Mouse (Mus musculus) thymus, adult 2 months (tissue): ENCODE results near the gene Tm2d1.

Experiments
- CTCF ChIP-seq: fragments of 200-500 bp; IDR thresholded peaks from 2 replicates; pipeline ENCODE4 v1.5.1; 2012; ENCODE audit warnings: mild to moderate bottlenecking, control low read depth, low read length, moderate library complexity, borderline replicate concordance; ENCODE audit not compliant: control insufficient read depth, poor library complexity, insufficient read depth; ENCODE audit errors: extremely low read depth
- POLR2A ChIP-seq: fragments of 200-500 bp; IDR thresholded peaks from 2 replicates; pipeline ENCODE4 v1.6.1; 2012; ENCODE audit warnings: mild to moderate bottlenecking, low read length, control low read depth, moderate library complexity; ENCODE audit not compliant: control insufficient read depth, poor library complexity, insufficient read depth; ENCODE audit errors: extremely low read depth

- no peak for TF ChIP-seq POLR2A
- TF ChIP-seq CTCF: no peak
Observed at GRCm38 (mm10) chr4:98376943-98377342, 6.2 kb downstream of the Tm2d1 start.
